Mouse (Mus musculus) embryonic facial prominence, embryonic 14.5 days (tissue): ENCODE measurements around the gene Mgst2. TPM values are rescaled to one million over a fixed set of nuclear protein-coding genes. Genes with fewer than 3 reads are reported as not detected.
A peak's percentile ranks its signal among the peaks of the same experiment; 100 is the strongest.

Source experiments
- ATAC-seq: fragments of 200-750 bp; cut with Nextera tagmentation; 2 replicates; pipeline ENCODE4 v1.8.0; 2017; ENCODE audit warnings: low read depth, moderate number of reproducible peaks, moderate TSS enrichment
- DNase-seq: peaks from one replicate; pipeline ENCODE4 v3.0.0-alpha.2; 2015; ENCODE audit warnings: low spot score
- H3K27ac ChIP-seq: fragments of 300-500 bp; sonication (generic); replicated peaks from 2 replicates; pipeline ENCODE4 v1.5.1; 2014; ENCODE audit warnings: low read depth, mild to moderate bottlenecking, low read length, moderate library complexity
- H3K27me3 ChIP-seq: fragments of 300-500 bp; sonication (generic); replicated peaks from 2 replicates; pipeline ENCODE4 v1.6.1; 2014; ENCODE audit warnings: low read length; ENCODE audit not compliant: control insufficient read depth, insufficient read depth
- H3K36me3 ChIP-seq: fragments of 300-500 bp; sonication (generic); 2 replicates; pipeline ENCODE4 v1.6.1; 2014; ENCODE audit warnings: low read length, mixed read lengths; ENCODE audit not compliant: control insufficient read depth, insufficient read depth
- H3K4me1 ChIP-seq: fragments of 300-500 bp; sonication (generic); 2 replicates; pipeline ENCODE4 v1.6.1; 2014; ENCODE audit warnings: antibody characterized with exemption, low read length; ENCODE audit not compliant: control insufficient read depth, insufficient read depth
- H3K4me2 ChIP-seq: fragments of 300-500 bp; sonication (generic); 2 replicates; pipeline ENCODE4 v1.6.1; 2014; ENCODE audit warnings: low read depth, mild to moderate bottlenecking, low read length, moderate library complexity, mixed read lengths
- H3K4me3 ChIP-seq: fragments of 300-500 bp; sonication (generic); 2 replicates; pipeline ENCODE4 v1.5.1; 2014; ENCODE audit warnings: low read depth, mild to moderate bottlenecking, low read length
- H3K9ac ChIP-seq: fragments of 300-500 bp; sonication (generic); 2 replicates; pipeline ENCODE4 v1.6.1; 2014; ENCODE audit warnings: low read depth, mild to moderate bottlenecking, low read length, moderate library complexity, mixed read lengths
- H3K9me3 ChIP-seq: fragments of 300-500 bp; sonication (generic); 2 replicates; pipeline ENCODE4 v1.6.1; 2016; ENCODE audit warnings: low read length; ENCODE audit not compliant: control insufficient read depth
- WGBS: fragments of 180-500 bp; shearing (Covaris S2); extraction: QIAGEN DNeasy Blood & Tissue Kit; methylation state at CpG from one replicate; pipeline ENCODE4 v1.1.7; 2014; 5-methylcytosine and 5-hydroxymethylcytosine counted together
- polyA plus RNA-seq: library from polyadenylated mRNA; unstranded; fragments of >200 nt; fragmentation: Nextera tagmentation; extraction: Ambion mirVana; gene quantifications from 2 replicates; pipeline ENCODE4 v1.2.1, GENCODE M21; 2014

Mgst2 gene
- polyA plus RNA-seq, 1 experiment from 2014 or later = 6.6 TPM

DNA sequence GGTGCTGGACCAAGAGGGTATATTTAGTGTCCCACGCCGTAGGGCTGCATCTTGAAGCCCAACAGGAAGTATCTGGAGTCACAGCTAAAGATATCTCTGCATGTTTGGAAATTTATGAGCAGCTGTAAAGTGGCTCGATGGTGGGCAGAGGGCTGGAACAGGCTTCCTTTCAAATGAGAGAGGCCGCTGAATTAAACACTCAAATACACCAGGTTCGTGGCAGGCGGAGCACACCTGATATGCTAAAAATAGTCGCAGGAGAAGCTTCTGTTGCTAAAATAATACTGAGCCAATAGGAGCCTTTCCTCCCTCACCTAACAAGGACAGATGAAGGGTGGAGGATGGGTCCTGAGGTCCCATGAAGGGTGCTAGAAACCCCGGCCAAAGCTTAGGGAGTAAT, 67.8 kb downstream of the Mgst2 start:
- H3K9ac ChIP-seq = no peak overlapping the region

DNA sequence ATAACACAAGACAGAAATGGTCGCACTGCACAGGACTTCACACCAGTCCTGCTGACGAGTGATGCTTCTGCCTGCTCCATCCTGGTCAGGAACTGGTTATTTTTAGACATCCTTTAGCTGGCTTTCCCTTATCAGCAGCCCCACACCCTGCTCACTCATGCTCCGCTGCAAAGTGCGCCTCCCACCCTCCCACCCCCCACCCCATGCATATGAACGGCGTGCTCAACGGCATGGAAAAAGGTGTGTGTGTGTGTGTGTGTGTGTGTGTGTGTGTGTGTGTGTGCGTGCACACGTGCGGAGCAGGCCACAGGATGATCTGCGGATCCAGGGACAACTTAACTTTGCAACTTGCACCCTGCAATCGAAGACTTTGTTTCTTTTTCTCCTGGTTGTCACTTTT, 68.3 kb downstream of the Mgst2 start:
- Histone ChIP-seq H3K27ac (no peak overlapping the region), H3K9ac (no peak overlapping the region), H3K4me2 (no peak overlapping the region), H3K4me1 (peaks cover 4% of the 10 kb centered on the region), H3K27me3 (no peaks in the 10 kb centered on the region), H3K36me3 (no peaks in the 10 kb centered on the region), H3K4me3 (no peak overlapping the region), H3K9me3 (no peaks in the 10 kb centered on the region)
- WGBS = 72% methylated on average over 12 of the region's 12 CpGs
- ATAC-seq (0 out of 2 replicates have a peak, but pooled peaks have one; percentile 23), DNase-seq (no peak)

More for the DNA sequence above, 67.8 kb downstream of the Mgst2 start:
- 66% methylated on average over 8 of the region's 8 CpGs for WGBS
- Histone ChIP-seq H3K9me3 (no peaks in the 10 kb centered on the region), H3K36me3 (no peaks in the 10 kb centered on the region), H3K4me3 (no peak overlapping the region), H3K27ac (peak overlapping the region; percentile 33; the same call in 1 of the 2 replicates), H3K4me1 (peaks cover 4% of the 10 kb centered on the region), H3K4me2 (no peak overlapping the region), H3K27me3 (no peaks in the 10 kb centered on the region)
- no peak for DNase-seq
- no peak for ATAC-seq

DNA sequence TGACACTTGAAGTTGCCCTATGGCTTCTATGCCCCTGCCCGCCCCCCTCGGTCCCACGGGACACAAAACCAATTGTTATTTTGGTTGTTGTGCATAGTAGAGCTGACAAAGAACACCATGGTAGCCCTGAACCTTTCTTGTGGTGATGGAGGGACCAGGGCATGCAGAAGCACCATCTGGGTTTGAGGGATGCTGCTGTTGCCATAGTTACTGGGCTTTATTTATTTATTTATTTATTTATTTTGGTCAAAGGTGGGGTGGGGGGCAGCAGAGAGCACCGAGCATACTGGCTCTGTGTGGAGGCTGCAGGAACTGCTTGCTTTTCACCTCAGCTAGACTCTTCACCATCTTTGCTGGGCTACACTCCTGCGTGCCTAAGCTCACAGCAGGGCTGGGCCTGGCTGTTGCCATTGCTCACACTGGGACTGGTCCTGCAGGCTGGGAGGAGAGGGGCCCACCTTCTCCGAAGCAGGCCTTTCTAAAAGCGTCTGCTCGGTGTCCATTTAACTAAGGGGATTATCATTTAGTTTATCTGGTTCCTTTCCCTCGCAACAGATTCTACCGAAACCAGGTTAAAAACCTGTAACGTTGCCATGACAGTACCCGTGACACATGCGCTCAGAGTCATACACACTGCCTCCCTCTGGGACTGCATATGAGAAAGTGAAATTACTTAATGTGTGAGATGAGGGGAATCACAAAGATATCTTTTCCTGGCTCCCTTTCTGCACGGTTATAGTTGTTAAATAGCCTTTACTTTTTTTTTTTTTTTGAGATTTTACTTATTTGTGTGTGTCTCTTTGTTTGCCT, 69.2 kb downstream of the Mgst2 start:
- Histone ChIP-seq H3K4me2 (no peak overlapping the region), H3K9ac (no peak overlapping the region), H3K9me3 (no peaks in the 10 kb centered on the region), H3K27ac (no peak overlapping the region), H3K36me3 (no peaks in the 10 kb centered on the region), H3K4me3 (no peak overlapping the region), H3K4me1 (peaks cover 4% of the 10 kb centered on the region; the same call in 1 of the 2 replicates), H3K27me3 (no peaks in the 10 kb centered on the region)
- ATAC-seq (peak; percentile 35; the same call in 1 of the 2 replicates), DNase-seq (no peak)
- 70% methylated on average over 14 of the region's 14 CpGs for WGBS

DNA sequence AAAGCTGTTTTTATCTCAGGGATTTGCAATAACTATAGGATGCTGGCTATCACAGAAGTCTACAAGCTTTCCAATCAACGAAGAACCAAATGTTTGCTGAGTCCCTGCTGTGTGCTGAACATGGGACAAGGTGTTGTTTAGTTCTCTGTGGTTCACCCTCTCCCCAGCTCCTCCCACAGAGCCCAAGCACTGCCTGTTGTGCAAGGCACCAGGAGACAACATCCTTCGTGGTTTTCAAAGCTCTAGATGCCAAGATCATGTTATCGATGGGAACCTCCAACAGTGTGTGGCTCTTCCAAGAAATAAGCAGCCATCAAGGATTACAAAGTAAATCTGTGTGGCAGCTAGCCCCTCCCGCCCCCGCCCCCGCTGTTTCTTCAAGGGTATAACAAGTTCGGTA, 70.5 kb downstream of the Mgst2 start:
- Histone ChIP-seq H3K27me3 (no peaks in the 10 kb centered on the region), H3K27ac (no peak overlapping the region), H3K4me1 (peaks cover 4% of the 10 kb centered on the region; the same call in 1 of the 2 replicates), H3K4me3 (no peak overlapping the region), H3K9me3 (no peaks in the 10 kb centered on the region), H3K4me2 (no peak overlapping the region), H3K9ac (no peak overlapping the region), H3K36me3 (no peaks in the 10 kb centered on the region)
- DNase-seq (no peak), ATAC-seq (no peak)
- 81% methylated on average over 7 of the region's 7 CpGs for whole genome bisulfite sequencing

DNA sequence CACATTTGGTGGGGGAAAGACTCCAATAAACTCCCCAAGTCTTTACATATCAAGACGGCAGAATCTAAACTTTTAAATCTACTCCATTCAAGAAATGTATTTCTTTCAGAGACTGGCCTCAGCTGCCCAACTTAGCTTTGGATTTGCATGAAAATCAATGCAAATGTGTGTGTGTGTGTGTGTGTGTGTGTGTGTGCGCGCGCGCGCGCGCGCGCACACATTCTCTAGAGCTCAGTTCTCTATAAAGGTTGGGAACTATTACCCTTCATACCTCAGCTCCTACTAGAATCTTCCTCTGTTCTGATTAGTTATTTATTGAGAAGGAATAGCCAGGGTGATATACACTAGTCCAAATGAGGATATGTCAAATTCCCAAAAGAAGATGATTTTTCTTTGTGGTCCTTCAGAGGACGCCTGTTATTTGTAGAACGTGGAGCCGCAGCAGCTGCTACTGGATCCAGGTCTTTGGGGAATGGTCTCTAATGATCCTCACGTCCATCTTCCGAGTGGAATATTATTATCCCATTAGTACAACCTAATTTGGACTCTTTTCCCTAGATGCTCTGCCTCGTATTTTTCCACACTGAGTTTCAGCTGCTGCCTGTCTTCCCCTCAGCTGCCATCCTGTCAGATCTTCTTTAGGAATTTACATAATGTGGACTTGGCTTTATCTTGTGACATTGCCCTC, 71.9 kb downstream of the Mgst2 start:
- H3K27ac ChIP-seq = no peak overlapping the region
- no peak overlapping the region for H3K9ac ChIP-seq
- 86% methylated on average over 16 of the region's 16 CpGs for WGBS
- no peaks in the 10 kb centered on the region for H3K27me3 ChIP-seq
- ATAC-seq (peak; percentile 20), DNase-seq (no peak)
- no peaks in the 10 kb centered on the region for H3K36me3 ChIP-seq
- H3K4me1 ChIP-seq = peaks cover 4% of the 10 kb centered on the region; the same call in 1 of the 2 replicates
- no peak overlapping the region for H3K4me2 ChIP-seq
- H3K9me3 ChIP-seq = no peaks in the 10 kb centered on the region
- H3K4me3 ChIP-seq = no peak overlapping the region

Other genes with a start within 250 kb of the Mgst2 start
- 34.5 and 34.8 TPM in 2 replicates for gene Naa15, start 245.2 kb upstream of the Mgst2 start, polyA plus RNA-seq
- gene Rab33b, start 176.4 kb upstream of the Mgst2 start, polyA plus RNA-seq = 25.8 and 29.0 TPM in 2 replicates
- gene Setd7, start 99.5 kb upstream of the Mgst2 start, polyA plus RNA-seq = 6.2 and 7.3 TPM in 2 replicates